Mouse (Mus musculus): ENCODE measurements around the gene Got2.

DNA sequence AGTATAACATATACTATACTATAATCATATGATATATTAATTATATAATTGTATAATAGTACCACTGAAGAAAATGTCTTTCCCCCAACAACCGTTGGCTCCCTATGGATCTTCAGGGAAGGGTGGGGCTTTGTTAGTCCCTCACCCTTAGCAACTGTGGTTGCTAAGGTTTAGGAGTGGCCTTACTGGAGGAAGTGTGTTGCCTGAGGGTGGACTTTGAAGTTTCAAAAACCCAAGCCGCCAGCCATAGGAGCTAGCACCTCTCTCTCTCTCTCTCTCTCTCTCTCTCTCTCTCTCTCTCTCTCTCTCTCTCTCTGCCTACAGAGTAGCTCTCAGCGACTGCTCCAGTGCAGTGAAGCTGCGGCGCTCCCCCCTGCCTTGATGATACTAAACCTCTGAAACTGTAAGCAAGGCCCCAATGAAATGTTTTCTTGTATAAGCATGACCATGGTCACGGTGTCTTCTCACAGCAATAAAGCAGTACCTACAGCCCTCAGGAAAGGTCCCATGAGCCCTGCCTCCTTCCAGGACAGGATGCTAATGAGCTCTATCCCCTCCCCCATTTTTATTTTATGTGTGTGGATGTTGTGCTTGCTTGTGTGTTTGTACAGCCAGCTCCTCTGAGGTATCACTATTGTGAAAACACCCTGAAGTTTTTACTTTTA is 72.2 kb downstream of the Got2 start:
- TF ChIP-seq POLR2A (IDR thresholded peaks at IDR 0.05; ENCODE audit: low read depth, low read length) = no peak
- no peak for TF ChIP-seq CTCF (conservative IDR thresholded peaks at IDR 0.05; ENCODE audit: insufficient read depth, insufficient read length, low read depth, low read length)
